In the genomic region with DNA sequence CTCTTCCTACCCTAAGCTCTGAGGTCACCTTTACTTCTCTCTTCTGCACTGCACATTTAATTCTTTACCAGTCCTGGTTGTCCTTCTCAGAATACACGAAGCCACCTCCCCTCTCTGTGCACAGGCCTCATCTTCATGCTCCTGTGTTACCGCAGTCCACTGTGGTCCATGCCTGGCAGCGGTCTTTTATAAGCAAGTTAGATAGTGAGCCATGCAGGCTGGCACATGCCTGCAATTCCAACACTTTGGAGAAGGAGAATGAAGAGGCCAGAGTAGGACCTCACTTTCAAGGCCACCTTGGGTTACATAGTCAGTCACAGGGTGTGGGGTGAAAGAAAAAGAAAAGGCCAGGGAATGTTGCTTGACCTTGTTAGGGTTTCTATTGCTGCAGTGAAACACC, we compare ENCODE assay signal across 22 mouse cellular contexts. TPM values are rescaled to one million over a fixed set of nuclear protein-coding genes. Genes with fewer than 3 reads are reported as not detected.
DNase-seq lines count a peak whose midpoint lies in the region; ATAC-seq and TF ChIP-seq lines count a peak whose summit lies in the region.
"Had no signal": no experiment of that assay in that cellular context is flagged by ENCODE, and none has a peak within 500 bp of the region (broad histone marks: within the 10 kb centered on the region; RNA-seq: fewer than 3 reads in every experiment).

No protein-coding gene starts in this region.

- WGBS in forebrain, embryonic 11.5 days, result 90% methylated on average over 3 of the region's 3 CpGs
- WGBS in forebrain, postnatal 0 days, result 96% methylated on average over 3 of the region's 3 CpGs
- 76% methylated on average over 3 of the region's 3 CpGs for WGBS in kidney, adult 2 months
- WGBS in heart, postnatal 0 days, result 28% methylated on average over 3 of the region's 3 CpGs
- 95% methylated on average over 3 of the region's 3 CpGs for WGBS in thymus, adult 2 months

- H3K4me1 ChIP-seq in forebrain, embryonic 11.5 days (replicated peaks; ENCODE audit: control insufficient read depth, insufficient read depth, low read length), result no peaks in the 10 kb centered on the region
- no peaks in the 10 kb centered on the region for H3K4me1 ChIP-seq in forebrain, postnatal 0 days (ENCODE audit: insufficient read depth)
- peaks cover 11% of the 10 kb centered on the region; the same call in 1 of the 2 replicates for H3K4me1 ChIP-seq in kidney, adult 2 months (ENCODE audit: control insufficient read depth, insufficient read depth, low read length)
- peaks cover 34% of the 10 kb centered on the region for H3K4me1 ChIP-seq in heart, postnatal 0 days (ENCODE audit: control insufficient read depth, insufficient read depth)
- H3K4me1 ChIP-seq in thymus, adult 2 months (replicated peaks; ENCODE audit: control insufficient read depth, insufficient read depth, low read length), result no peaks in the 10 kb centered on the region
- H3K4me1 ChIP-seq: embryonic facial prominence, embryonic 12.5 days had no signal

- H3K9me3 ChIP-seq in forebrain, embryonic 11.5 days (ENCODE audit: control insufficient read depth, low read length), result no peaks in the 10 kb centered on the region
- no peaks in the 10 kb centered on the region for H3K9me3 ChIP-seq in forebrain, postnatal 0 days (ENCODE audit: low read length)
- no peaks in the 10 kb centered on the region for H3K9me3 ChIP-seq in heart, postnatal 0 days (replicated peaks; ENCODE audit: control insufficient read depth, low read length)
- H3K9me3 ChIP-seq: embryonic facial prominence, embryonic 12.5 days; forebrain, embryonic 12.5 days; hindbrain, embryonic 10.5 days had no signal

- peak; percentile 33 for DNase-seq in forebrain, embryonic 11.5 days (ENCODE audit: low spot score)
- DNase-seq in forebrain, postnatal 0 days, result no peak
- no peak for DNase-seq in kidney, adult 2 months
- DNase-seq in kidney, postnatal 36 days, result no peak
- peak; percentile 51 for DNase-seq in heart, postnatal 0 days (ENCODE audit: low spot score)
- no peak for DNase-seq in thymus, adult 2 months
- no peak for DNase-seq in gastrocnemius, adult 2 months
- DNase-seq: adrenal gland, postnatal 10 days; B cell, adult 2 months; cerebellum, adult 11 months; cerebellum, adult 9-10 months; cerebellum, postnatal 25 days; gastrocnemius, postnatal 36 days; kidney, adult 8-10 months had no signal

- TF ChIP-seq CTCF in forebrain, postnatal 0 days (IDR thresholded peaks at IDR 0.05; ENCODE audit: low read depth), result no peak
- no peak for TF ChIP-seq CTCF in kidney, adult 2 months (conservative IDR thresholded peaks at IDR 0.05; ENCODE audit: insufficient read depth, insufficient read length, low read depth, low read length)
- TF ChIP-seq CTCF in heart, postnatal 0 days (IDR thresholded peaks at IDR 0.05; ENCODE audit: low read depth), result no peak
- TF ChIP-seq CTCF in thymus, adult 2 months (IDR thresholded peaks at IDR 0.05; ENCODE audit: borderline replicate concordance, control insufficient read depth, extremely low read depth, insufficient read depth, low read length, poor library complexity), result no peak
- no peak for TF ChIP-seq CTCF in gastrocnemius, adult 2 months (IDR thresholded peaks at IDR 0.05)

- intact Hi-C loops in gastrocnemius, adult 2 months (cut with DNase I), result no loop called here

- no peaks in the 10 kb centered on the region for H3K36me3 ChIP-seq in forebrain, embryonic 11.5 days (ENCODE audit: control insufficient read depth, insufficient read depth, low read length)
- H3K36me3 ChIP-seq in forebrain, postnatal 0 days (ENCODE audit: insufficient read depth), result no peaks in the 10 kb centered on the region
- H3K36me3 ChIP-seq in kidney, adult 2 months (ENCODE audit: control insufficient read depth, insufficient read depth, low read length), result no peaks in the 10 kb centered on the region
- no peaks in the 10 kb centered on the region for H3K36me3 ChIP-seq in heart, postnatal 0 days (replicated peaks; ENCODE audit: control insufficient read depth, insufficient read depth, low read length)
- no peaks in the 10 kb centered on the region for H3K36me3 ChIP-seq in thymus, adult 2 months (ENCODE audit: control insufficient read depth, insufficient read depth, low read length)
- H3K36me3 ChIP-seq: embryonic facial prominence, embryonic 12.5 days; forebrain, embryonic 12.5 days; G1E; hindbrain, embryonic 10.5 days had no signal

- H3K9ac ChIP-seq in forebrain, embryonic 11.5 days (ENCODE audit: low read length), result no peak overlapping the region
- no peak overlapping the region for H3K9ac ChIP-seq in forebrain, postnatal 0 days
- no peak overlapping the region for H3K9ac ChIP-seq in heart, postnatal 0 days (replicated peaks; ENCODE audit: low read depth, low read length)
- H3K9ac ChIP-seq: embryonic facial prominence, embryonic 12.5 days; forebrain, embryonic 12.5 days; hindbrain, embryonic 14.5 days had no signal

- no peak overlapping the region for H3K4me3 ChIP-seq in forebrain, embryonic 11.5 days (ENCODE audit: low read depth, low read length)
- no peak overlapping the region for H3K4me3 ChIP-seq in forebrain, postnatal 0 days (ENCODE audit: low read depth, low read length)
- no peak overlapping the region for H3K4me3 ChIP-seq in kidney, adult 2 months (ENCODE audit: insufficient read depth, low read depth, low read length)
- no peak overlapping the region for H3K4me3 ChIP-seq in heart, postnatal 0 days (ENCODE audit: low read depth, low read length)
- no peak overlapping the region for H3K4me3 ChIP-seq in thymus, adult 2 months (ENCODE audit: control insufficient read depth, insufficient read depth, low read length)
- H3K4me3 ChIP-seq in gastrocnemius, adult 2 months, result no peak overlapping the region
- H3K4me3 ChIP-seq: embryonic facial prominence, embryonic 12.5 days; forebrain, embryonic 12.5 days; hindbrain, embryonic 10.5 days had no signal

- TF ChIP-seq EP300 in heart, postnatal 0 days (IDR thresholded peaks at IDR 0.05; ENCODE audit: low read depth), result 0 out of 2 replicates have a peak, but pooled peaks have one; percentile 52

- H3K27ac ChIP-seq in forebrain, embryonic 11.5 days (ENCODE audit: low read depth, low read length), result no peak overlapping the region
- no peak overlapping the region for H3K27ac ChIP-seq in forebrain, postnatal 0 days (ENCODE audit: low read depth, low read length)
- H3K27ac ChIP-seq in kidney, adult 2 months (ENCODE audit: insufficient read depth, low read depth, low read length), result peak overlapping the region; percentile 61
- H3K27ac ChIP-seq in heart, postnatal 0 days (ENCODE audit: low read depth), result peak overlapping the region; percentile 85
- H3K27ac ChIP-seq in thymus, adult 2 months (ENCODE audit: control insufficient read depth, insufficient read depth, low read length), result no peak overlapping the region
- no peak overlapping the region for H3K27ac ChIP-seq in gastrocnemius, adult 2 months
- H3K27ac ChIP-seq: embryonic facial prominence, embryonic 12.5 days; forebrain, embryonic 12.5 days; hindbrain, embryonic 10.5 days; hindbrain, embryonic 14.5 days had no signal

- no peak overlapping the region for H3K4me2 ChIP-seq in forebrain, embryonic 11.5 days (ENCODE audit: low read depth, low read length, severe bottlenecking)
- no peak overlapping the region for H3K4me2 ChIP-seq in forebrain, postnatal 0 days (ENCODE audit: low read depth)
- peak overlapping the region; percentile 32; the same call in 1 of the 2 replicates for H3K4me2 ChIP-seq in heart, postnatal 0 days (ENCODE audit: low read depth, low read length)
- H3K4me2 ChIP-seq: embryonic facial prominence, embryonic 12.5 days; forebrain, embryonic 12.5 days; hindbrain, embryonic 14.5 days had no signal

- no peak for TF ChIP-seq POLR2A in kidney, adult 2 months (IDR thresholded peaks at IDR 0.05; ENCODE audit: low read depth, low read length)
- TF ChIP-seq POLR2A in thymus, adult 2 months (IDR thresholded peaks at IDR 0.05; ENCODE audit: control insufficient read depth, extremely low read depth, insufficient read depth, low read length, poor library complexity), result no peak

- H3K27me3 ChIP-seq in forebrain, embryonic 11.5 days (ENCODE audit: control insufficient read depth, insufficient read depth, low read length), result no peaks in the 10 kb centered on the region
- H3K27me3 ChIP-seq in forebrain, postnatal 0 days (ENCODE audit: insufficient read depth, low read length), result no peaks in the 10 kb centered on the region
- no peaks in the 10 kb centered on the region for H3K27me3 ChIP-seq in kidney, adult 2 months (replicated peaks; ENCODE audit: control insufficient read depth, insufficient read depth, low read length)
- no peaks in the 10 kb centered on the region for H3K27me3 ChIP-seq in heart, postnatal 0 days (ENCODE audit: control insufficient read depth, insufficient read depth, low read length)
- H3K27me3 ChIP-seq in thymus, adult 2 months (ENCODE audit: control insufficient read depth, insufficient read depth, low read length), result no peaks in the 10 kb centered on the region
- H3K27me3 ChIP-seq: embryonic facial prominence, embryonic 12.5 days; forebrain, embryonic 12.5 days had no signal

- no peak for ATAC-seq in forebrain, embryonic 11.5 days (replicated peaks; ENCODE audit: low FRiP score)
- no peak for ATAC-seq in forebrain, postnatal 0 days
- ATAC-seq in heart, postnatal 0 days (ENCODE audit: insufficient read depth, low read depth), result peak; percentile 73
- ATAC-seq: CD4-positive, CD25-positive, alpha-beta regulatory T cell, adult 4 months; forebrain, embryonic 16.5 days; intestine, embryonic 16.5 days had no signal

RNA-seq across cellular contexts. Expression of a gene that starts 16.9 kb away (rescaled TPM):
- 9.6 and 15.3 TPM in 2 replicates for polyA plus RNA-seq in forebrain, embryonic 11.5 days (2014; fragmentation: Nextera tagmentation; extraction: Ambion mirVana)
- 10.4 and 10.8 TPM in 2 replicates for total RNA-seq in forebrain, postnatal 0 days (2014; rRNA removed)
- polyA plus RNA-seq in forebrain, postnatal 0 days (2015; fragmentation: Nextera tagmentation; extraction: Ambion mirVana), result 2.7 and 3.9 TPM in 2 replicates
- 56.0 and 68.7 TPM in 2 replicates for polyA plus RNA-seq in kidney, adult 2 months (2012; rRNA removed)
- total RNA-seq in heart, postnatal 0 days (2014; rRNA removed; ENCODE audit: low replicate concordance), result 41.2 and 53.5 TPM in 2 replicates
- polyA plus RNA-seq in heart, postnatal 0 days (2015; fragmentation: Nextera tagmentation; extraction: Ambion mirVana), result 26.2 and 27.0 TPM in 2 replicates
- 9.6 and 13.6 TPM in 2 replicates for polyA plus RNA-seq in thymus, adult 2 months (2012; rRNA removed)
- total RNA-seq in gastrocnemius, adult 2 months (2021), result 10 to 100 TPM; 17.4 to 19.2 TPM
- polyA plus RNA-seq: CD4-positive, CD25-positive, alpha-beta regulatory T cell, adult 4 months; G1E had no signal

Comparison
In these comparisons a context has a peak if more than half of its experiments do, and no peak if none do; other contexts are left out.
1. DNase-seq: peak in forebrain, embryonic 11.5 days (single experiment) and heart, postnatal 0 days (single experiment); none in forebrain, postnatal 0 days (single experiment), kidney, adult 2 months (single experiment), kidney, postnatal 36 days (0 of 2), thymus, adult 2 months (single experiment) and gastrocnemius, adult 2 months (single experiment).
2. H3K27ac ChIP-seq: peak in kidney, adult 2 months (single experiment) and heart, postnatal 0 days (single experiment); none in forebrain, embryonic 11.5 days (single experiment), forebrain, postnatal 0 days (single experiment), thymus, adult 2 months (single experiment) and gastrocnemius, adult 2 months (single experiment).